In the genomic region with DNA sequence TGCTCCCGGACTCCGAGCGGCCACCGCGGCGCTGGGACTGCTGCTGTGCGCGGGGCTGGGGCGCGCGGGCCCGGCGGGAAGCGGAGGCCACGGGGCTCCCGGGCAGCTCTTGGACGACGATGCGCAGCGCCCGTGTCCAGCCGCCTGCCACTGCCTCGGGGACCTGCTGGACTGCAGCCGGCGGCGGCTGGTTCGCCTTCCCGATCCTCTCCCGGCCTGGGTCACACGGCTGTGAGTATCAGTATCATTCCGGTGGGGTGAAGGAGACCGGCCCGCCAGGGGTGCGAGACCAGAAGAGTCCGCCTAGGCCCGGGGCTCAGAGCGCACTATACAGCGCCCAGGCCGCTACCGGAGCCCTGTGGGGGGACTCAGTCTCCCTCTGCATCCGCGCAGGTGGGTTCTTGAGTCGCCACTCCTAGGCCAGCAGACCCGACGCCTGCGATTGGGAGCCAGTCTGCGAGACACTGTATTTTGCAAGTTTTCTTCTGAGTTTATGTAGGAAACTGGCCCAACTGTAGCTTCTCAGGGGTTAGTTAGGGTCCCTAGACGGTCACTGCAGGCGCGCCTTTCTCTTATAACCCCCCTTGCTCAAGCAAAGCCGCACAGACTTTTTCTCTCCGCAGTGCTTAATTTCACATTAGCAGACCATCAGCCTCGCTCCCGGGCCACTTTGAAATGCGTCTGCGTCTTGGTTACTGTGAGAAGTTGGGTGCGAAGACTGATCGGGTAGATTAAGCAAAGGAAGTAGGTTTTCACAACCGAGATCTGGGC, we compare ENCODE assay signal across 7 mouse cellular contexts. TPM values are rescaled to one million over a fixed set of nuclear protein-coding genes. Genes with fewer than 3 reads are reported as not detected.
A peak's percentile ranks its signal among the peaks of the same experiment; 100 is the strongest.
DNase-seq lines count a peak whose midpoint lies in the region; ATAC-seq lines count a peak whose summit lies in the region.

No protein-coding gene starts in this region.

- H3K27ac ChIP-seq in embryonic facial prominence, embryonic 10.5 days (replicated peaks) = peak overlapping the region; percentile 98
- H3K27ac ChIP-seq in heart, embryonic 12.5 days (ENCODE audit: poor library complexity, severe bottlenecking) = no peak overlapping the region
- H3K27ac ChIP-seq in kidney, embryonic 16.5 days (ENCODE audit: low read length) = peak overlapping the region; percentile 95

- H3K27me3 ChIP-seq in embryonic facial prominence, embryonic 10.5 days (replicated peaks; ENCODE audit: low read depth, poor library complexity, severe bottlenecking) = 0 out of 2 replicates have a peak, but pooled peaks cover 6% of the 10 kb centered on the region
- peaks cover 58% of the 10 kb centered on the region for H3K27me3 ChIP-seq in heart, embryonic 12.5 days (replicated peaks)
- no peaks in the 10 kb centered on the region for H3K27me3 ChIP-seq in kidney, embryonic 16.5 days (ENCODE audit: insufficient read depth, low read length)

- under 1% methylated on average over 59 of the region's 59 CpGs for WGBS in embryonic facial prominence, embryonic 10.5 days
- under 1% methylated on average over 57 of the region's 59 CpGs for WGBS in heart, embryonic 12.5 days
- WGBS in kidney, embryonic 16.5 days = under 1% methylated on average over 55 of the region's 59 CpGs

- peak overlapping the region; percentile 95 for H3K4me2 ChIP-seq in heart, embryonic 12.5 days
- peak overlapping the region; percentile 79 for H3K4me2 ChIP-seq in kidney, embryonic 16.5 days (replicated peaks; ENCODE audit: low read depth, low read length)

- H3K36me3 ChIP-seq in embryonic facial prominence, embryonic 10.5 days (replicated peaks) = no peaks in the 10 kb centered on the region
- H3K36me3 ChIP-seq in heart, embryonic 12.5 days = no peaks in the 10 kb centered on the region
- no peaks in the 10 kb centered on the region for H3K36me3 ChIP-seq in kidney, embryonic 16.5 days (ENCODE audit: insufficient read depth, low read length)

- H3K4me3 ChIP-seq in embryonic facial prominence, embryonic 10.5 days = peak overlapping the region; percentile 96
- peak overlapping the region; percentile 71 for H3K4me3 ChIP-seq in heart, embryonic 12.5 days
- peak overlapping the region; percentile 93 for H3K4me3 ChIP-seq in kidney, embryonic 16.5 days (ENCODE audit: low read length)

- peak overlapping the region; percentile 78 for H3K9ac ChIP-seq in heart, embryonic 12.5 days
- H3K9ac ChIP-seq in kidney, embryonic 16.5 days (replicated peaks; ENCODE audit: low read length) = peak overlapping the region; percentile 98

- peaks cover 49% of the 10 kb centered on the region for H3K4me1 ChIP-seq in embryonic facial prominence, embryonic 10.5 days
- H3K4me1 ChIP-seq in heart, embryonic 12.5 days (replicated peaks) = peaks cover 9% of the 10 kb centered on the region
- H3K4me1 ChIP-seq in kidney, embryonic 16.5 days (ENCODE audit: insufficient read depth, low read length) = peaks cover 40% of the 10 kb centered on the region

- ATAC-seq in heart, embryonic 12.5 days (ENCODE audit: insufficient number of reproducible peaks, low FRiP score) = peak; percentile 64
- ATAC-seq in kidney, embryonic 16.5 days (ENCODE audit: low FRiP score, low TSS enrichment) = peak; percentile 75

- DNase-seq in thymus, postnatal 4 days = peak; percentile 38
- no peak for DNase-seq in thymus, postnatal 10 days (ENCODE audit: low spot score in 2 of 2)
- peak; percentile 75 for DNase-seq in embryonic facial prominence, embryonic 10.5 days (ENCODE audit: low spot score)
- peak; percentile 42 for DNase-seq in lung, postnatal 14 days
- peak; percentile 61 for DNase-seq in retina, embryonic 14.5 days (ENCODE audit: low spot score)

- H3K9me3 ChIP-seq in embryonic facial prominence, embryonic 10.5 days = no peaks in the 10 kb centered on the region
- H3K9me3 ChIP-seq in heart, embryonic 12.5 days (replicated peaks) = no peaks in the 10 kb centered on the region
- no peaks in the 10 kb centered on the region for H3K9me3 ChIP-seq in kidney, embryonic 16.5 days (ENCODE audit: low read length)

RNA-seq across cellular contexts. Expression of a gene that starts 0.7 kb away (rescaled TPM):
- polyA plus RNA-seq in embryonic facial prominence, embryonic 10.5 days (2016; fragmentation: Nextera tagmentation; extraction: Ambion mirVana) = 22.4 and 28.2 TPM in 2 replicates
- polyA plus RNA-seq in heart, embryonic 12.5 days (2016; fragmentation: Nextera tagmentation; extraction: Ambion mirVana) = 1.8 and 2.0 TPM in 2 replicates
- polyA plus RNA-seq in kidney, embryonic 16.5 days (2015; fragmentation: Nextera tagmentation; extraction: Ambion mirVana) = 18.1 and 22.7 TPM in 2 replicates

Comparison
In these comparisons a context has a peak if more than half of its experiments do, and no peak if none do; other contexts are left out.
1. DNase-seq: peak in thymus, postnatal 4 days (single experiment), embryonic facial prominence, embryonic 10.5 days (single experiment), lung, postnatal 14 days (single experiment) and retina, embryonic 14.5 days (single experiment); none in thymus, postnatal 10 days (0 of 2).
2. Peak in every context shown above with its lines, with median percentiles within 50 percentile points of each other: H3K4me3 ChIP-seq.